Mouse (Mus musculus) testis, adult 2 months (tissue): ENCODE results near the gene Kcnj9. TPM values are rescaled to one million over a fixed set of nuclear protein-coding genes. Genes with fewer than 3 reads are reported as not detected.
A peak's percentile ranks its signal among the peaks of the same experiment; 100 is the strongest.

ENCODE experiments used
- H3K27ac ChIP-seq: fragments of 200-500 bp; 2 replicates; pipeline ENCODE4 v1.5.1; 2012; ENCODE audit warnings: low read depth, low read length; ENCODE audit not compliant: control insufficient read depth, insufficient read depth
- H3K27me3 ChIP-seq: fragments of 200-500 bp; 2 replicates; pipeline ENCODE4 v1.6.1; 2012; ENCODE audit warnings: mild to moderate bottlenecking, low read length, moderate library complexity; ENCODE audit not compliant: control insufficient read depth, insufficient read depth
- H3K36me3 ChIP-seq: fragments of 200-500 bp; 2 replicates; pipeline ENCODE4 v1.6.1; 2012; ENCODE audit warnings: mild to moderate bottlenecking, low read length; ENCODE audit not compliant: control insufficient read depth, insufficient read depth
- H3K4me1 ChIP-seq: fragments of 200-500 bp; 2 replicates; pipeline ENCODE4 v1.6.1; 2012; ENCODE audit warnings: low read length; ENCODE audit not compliant: control insufficient read depth, insufficient read depth
- H3K4me3 ChIP-seq: fragments of 200-500 bp; 2 replicates; pipeline ENCODE4 v1.5.1; 2012; ENCODE audit warnings: low read depth, mild to moderate bottlenecking, low read length, moderate library complexity, mixed read lengths; ENCODE audit not compliant: control insufficient read depth
- CTCF ChIP-seq: fragments of 200-500 bp; IDR thresholded peaks from 2 replicates; pipeline ENCODE4 v1.5.1; 2012; ENCODE audit warnings: low read depth, mild to moderate bottlenecking, inconsistent platforms, low read length, moderate library complexity; ENCODE audit not compliant: control insufficient read depth, insufficient read depth, insufficient replicate concordance
- POLR2A ChIP-seq: fragments of 200-500 bp; IDR thresholded peaks from 2 replicates; pipeline ENCODE4 v1.6.1; 2012; ENCODE audit warnings: low read depth, mild to moderate bottlenecking, inconsistent platforms, low read length, moderate library complexity; ENCODE audit not compliant: control insufficient read depth
- polyA plus RNA-seq: library from polyadenylated mRNA; depleted of rRNA; stranded (reverse); fragments of >200 nt; gene quantifications from 2 replicates; pipeline ENCODE4 v1.2.3, GENCODE M21; 2012

The Kcnj9 gene
- polyA plus RNA-seq, 1 experiment: 41.2 TPM

- peaks cover 5% of the 10 kb centered on the region for H3K4me1 ChIP-seq
These were observed 17.0 kb downstream of the Kcnj9 start for GRCm38 (mm10) chr1:172311921-172312767.

GRCm38 (mm10) chr1:172311248-172311906, 17.7 kb downstream of the Kcnj9 start:
- peaks cover 5% of the 10 kb centered on the region for H3K4me1 ChIP-seq
- H3K27ac ChIP-seq: peak overlapping the region; percentile 89
- H3K27me3 ChIP-seq: no peaks in the 10 kb centered on the region
- TF ChIP-seq CTCF (no peak), POLR2A (peak; percentile 39; the same call in 1 of the 2 replicates)
- peak overlapping the region; percentile 83 for H3K4me3 ChIP-seq
- H3K36me3 ChIP-seq: no peaks in the 10 kb centered on the region

More at GRCm38 (mm10) chr1:172311921-172312767, 17.0 kb downstream of the Kcnj9 start:
- Histone ChIP-seq H3K4me3 (peak overlapping the region; percentile 83), H3K36me3 (no peaks in the 10 kb centered on the region), H3K27me3 (no peaks in the 10 kb centered on the region), H3K27ac (peak overlapping the region; percentile 89)
- peak; percentile 40 for TF ChIP-seq POLR2A
- TF ChIP-seq CTCF: no peak

GRCm38 (mm10) chr1:172309699-172310398, 19.3 kb downstream of the Kcnj9 start:
- no peaks in the 10 kb centered on the region for H3K27me3 ChIP-seq
- no peak overlapping the region for H3K4me3 ChIP-seq
- no peaks in the 10 kb centered on the region for H3K36me3 ChIP-seq
- H3K4me1 ChIP-seq: peaks cover 5% of the 10 kb centered on the region
- H3K27ac ChIP-seq: peak overlapping the region; percentile 97
- TF ChIP-seq CTCF (peak; percentile 86; the same call in 1 of the 2 replicates), POLR2A (no peak)

GRCm38 (mm10) chr1:172308409-172308808, 20.7 kb downstream of the Kcnj9 start:
- H3K36me3 ChIP-seq: no peaks in the 10 kb centered on the region
- TF ChIP-seq POLR2A (no peak), CTCF (no peak)
- H3K4me3 ChIP-seq: no peak overlapping the region
- no peak overlapping the region for H3K27ac ChIP-seq
- H3K27me3 ChIP-seq: no peaks in the 10 kb centered on the region
- H3K4me1 ChIP-seq: peaks cover 5% of the 10 kb centered on the region

GRCm38 (mm10) chr1:172307936-172308335, 21.2 kb downstream of the Kcnj9 start:
- H3K4me1 ChIP-seq: peaks cover 2% of the 10 kb centered on the region
- TF ChIP-seq CTCF (no peak), POLR2A (no peak)
- no peak overlapping the region for H3K4me3 ChIP-seq
- H3K27ac ChIP-seq: no peak overlapping the region
- no peaks in the 10 kb centered on the region for H3K27me3 ChIP-seq
- H3K36me3 ChIP-seq: no peaks in the 10 kb centered on the region

GRCm38 (mm10) chr1:172306885-172307284, 22.2 kb downstream of the Kcnj9 start:
- peak overlapping the region; percentile 33; the same call in 1 of the 2 replicates for H3K27ac ChIP-seq
- H3K36me3 ChIP-seq: no peaks in the 10 kb centered on the region
- H3K4me3 ChIP-seq: no peak overlapping the region
- H3K27me3 ChIP-seq: no peaks in the 10 kb centered on the region
- peaks cover 2% of the 10 kb centered on the region for H3K4me1 ChIP-seq
- no peak for TF ChIP-seq CTCF
- no peak for TF ChIP-seq POLR2A

- Histone ChIP-seq H3K4me1 (peaks cover 2% of the 10 kb centered on the region), H3K36me3 (no peaks in the 10 kb centered on the region), H3K27me3 (no peaks in the 10 kb centered on the region), H3K27ac (peak overlapping the region; percentile 57), H3K4me3 (no peak overlapping the region)
- no peak for TF ChIP-seq POLR2A
- no peak for TF ChIP-seq CTCF
These were observed 22.9 kb downstream of the Kcnj9 start for GRCm38 (mm10) chr1:172306196-172306595.
